In the genomic region with DNA sequence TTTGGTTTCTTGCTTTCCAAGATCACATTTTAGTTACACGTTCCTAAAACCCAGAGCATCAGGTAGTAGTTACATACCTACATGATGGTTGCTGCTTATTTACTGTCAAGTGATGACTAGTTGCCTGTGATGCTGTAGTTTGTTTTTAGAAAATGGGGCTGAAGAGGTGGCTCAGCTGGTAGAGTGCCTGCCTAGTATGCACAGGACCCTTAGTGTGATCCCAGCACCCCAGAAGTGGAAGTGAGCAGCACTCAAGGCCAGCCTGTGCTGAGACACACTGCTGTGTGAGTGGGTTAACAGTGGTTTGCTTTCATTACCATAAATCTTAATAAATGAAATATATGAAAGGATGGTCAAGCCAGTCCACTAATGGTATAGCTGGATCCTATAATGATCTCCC, we compare ENCODE assay signal across 27 mouse cellular contexts. TPM values are rescaled to one million over a fixed set of nuclear protein-coding genes. Genes with fewer than 3 reads are reported as not detected.
DNase-seq lines count a peak whose midpoint lies in the region; ATAC-seq and TF ChIP-seq lines count a peak whose summit lies in the region.
"Had no signal": no experiment of that assay in that cellular context is flagged by ENCODE, and none has a peak within 500 bp of the region (broad histone marks: within the 10 kb centered on the region; RNA-seq: fewer than 3 reads in every experiment).

No protein-coding gene starts in this region.

- no peak for TF ChIP-seq RAD21 in MEL (IDR thresholded peaks at IDR 0.05; ENCODE audit: low read depth, low read length)

- H3K9ac ChIP-seq in hindbrain, embryonic 11.5 days (ENCODE audit: low read depth, low read length): no peak overlapping the region
- H3K9ac ChIP-seq in hindbrain, embryonic 16.5 days (ENCODE audit: low read depth, low read length): no peak overlapping the region
- no peak overlapping the region for H3K9ac ChIP-seq in lung, embryonic 14.5 days
- H3K9ac ChIP-seq in MEL (ENCODE audit: control insufficient read depth, low read depth, low read length, poor library complexity, severe bottlenecking): no peak overlapping the region
- H3K9ac ChIP-seq in neural tube, embryonic 15.5 days (replicated peaks): no peak overlapping the region
- H3K9ac ChIP-seq: embryonic facial prominence, embryonic 12.5 days; liver, embryonic 13.5 days; neural tube, embryonic 13.5 days had no signal

- no peak for TF ChIP-seq EP300 in MEL (IDR thresholded peaks at IDR 0.05; ENCODE audit: low read depth in 1 of 2, low read length in 2 of 2)

- WGBS in hindbrain, embryonic 11.5 days: 95% methylated on average over 1 of the region's 1 CpGs
- 100% methylated on average over 1 of the region's 1 CpGs for WGBS in hindbrain, embryonic 16.5 days
- WGBS in lung, embryonic 14.5 days: 93% methylated on average over 1 of the region's 1 CpGs
- WGBS in neural tube, embryonic 15.5 days: 95% methylated on average over 1 of the region's 1 CpGs

- no peak; a peak in 1 of 4 replicates for TF ChIP-seq POLR2A in MEL (IDR thresholded peaks at IDR 0.05; ENCODE audit: control insufficient read depth in 1 of 2, insufficient read depth in 1 of 2, low read depth in 1 of 2, low read length in 2 of 2, poor library complexity in 1 of 2)

- no peak overlapping the region for H3K4me3 ChIP-seq in hindbrain, embryonic 11.5 days (ENCODE audit: low read depth, low read length)
- no peak overlapping the region for H3K4me3 ChIP-seq in hindbrain, embryonic 16.5 days (ENCODE audit: low read length)
- H3K4me3 ChIP-seq in lung, embryonic 14.5 days (ENCODE audit: low read depth, low read length): no peak overlapping the region
- no peak overlapping the region for H3K4me3 ChIP-seq in MEL (ENCODE audit: control insufficient read depth in 1 of 2, insufficient read depth in 1 of 2, low read depth in 2 of 2, low read length in 2 of 2)
- no peak overlapping the region for H3K4me3 ChIP-seq in neural tube, embryonic 15.5 days (replicated peaks)
- H3K4me3 ChIP-seq: embryonic facial prominence, embryonic 12.5 days; hindbrain, embryonic 10.5 days; liver, embryonic 13.5 days; midbrain, embryonic 10.5 days; neural tube, embryonic 13.5 days had no signal

- H3K36me3 ChIP-seq in hindbrain, embryonic 11.5 days (ENCODE audit: control insufficient read depth, insufficient read depth, low read length): no peaks in the 10 kb centered on the region
- peaks cover 14% of the 10 kb centered on the region for H3K36me3 ChIP-seq in hindbrain, embryonic 16.5 days (ENCODE audit: control insufficient read depth, insufficient read depth, low read length)
- H3K36me3 ChIP-seq in lung, embryonic 14.5 days (ENCODE audit: insufficient read depth): peaks cover 59% of the 10 kb centered on the region
- H3K36me3 ChIP-seq in MEL (ENCODE audit: control insufficient read depth in 1 of 2, insufficient read depth in 2 of 2, low read length in 2 of 2): peaks cover 11 to 29% of the 10 kb centered on the region in 2 experiments
- peaks cover 20% of the 10 kb centered on the region for H3K36me3 ChIP-seq in neural tube, embryonic 15.5 days

- DNase-seq in hindbrain, embryonic 11.5 days (ENCODE audit: low spot score): no peak
- DNase-seq in lung, embryonic 14.5 days: no peak
- DNase-seq in lung, postnatal 4 days: no peak
- no peak for DNase-seq in MEL (ENCODE audit: low read depth, low spot score)
- no peak for DNase-seq in right cerebral cortex, postnatal 36 days (ENCODE audit: low spot score in 2 of 2)
- DNase-seq: adrenal gland, adult 2 months; adrenal gland, postnatal 36 days; cerebellum, adult 18-20 months; gastrocnemius, postnatal 14 days; heart, postnatal 14 days; kidney, adult 2 months; kidney, postnatal 10 days; layer of hippocampus, postnatal 36 days; left cerebral cortex, postnatal 4 days; liver, embryonic 13.5 days; lung, adult 2 months; lung, postnatal 14 days; thymus, postnatal 4 days had no signal

- no peak overlapping the region for H3K4me2 ChIP-seq in hindbrain, embryonic 11.5 days (replicated peaks; ENCODE audit: low read depth, low read length)
- no peak overlapping the region for H3K4me2 ChIP-seq in hindbrain, embryonic 16.5 days (ENCODE audit: low read length)
- H3K4me2 ChIP-seq in lung, embryonic 14.5 days: no peak overlapping the region
- no peak overlapping the region for H3K4me2 ChIP-seq in neural tube, embryonic 15.5 days
- H3K4me2 ChIP-seq: embryonic facial prominence, embryonic 12.5 days; liver, embryonic 13.5 days; neural tube, embryonic 13.5 days had no signal

- no peaks in the 10 kb centered on the region for H3K27me3 ChIP-seq in hindbrain, embryonic 11.5 days (ENCODE audit: control insufficient read depth, insufficient read depth, low read length)
- H3K27me3 ChIP-seq in hindbrain, embryonic 16.5 days (replicated peaks; ENCODE audit: control insufficient read depth, insufficient read depth, low read length): no peaks in the 10 kb centered on the region
- no peaks in the 10 kb centered on the region for H3K27me3 ChIP-seq in lung, embryonic 14.5 days (ENCODE audit: insufficient read depth, low read length)
- H3K27me3 ChIP-seq in MEL (ENCODE audit: control insufficient read depth in 1 of 2, insufficient read depth in 2 of 2, low read length in 2 of 2): no peaks in the 10 kb centered on the region
- no peaks in the 10 kb centered on the region for H3K27me3 ChIP-seq in neural tube, embryonic 15.5 days (replicated peaks)
- H3K27me3 ChIP-seq: embryonic facial prominence, embryonic 12.5 days; liver, embryonic 13.5 days; neural tube, embryonic 13.5 days had no signal

- TF ChIP-seq CTCF in lung, embryonic 14.5 days (IDR thresholded peaks at IDR 0.05; ENCODE audit: low read depth): no peak
- no peak for TF ChIP-seq CTCF in MEL (IDR thresholded peaks at IDR 0.05 in 2 of 3, conservative IDR thresholded peaks at IDR 0.05 in 1 of 3; ENCODE audit: control insufficient read depth in 1 of 3, insufficient read depth in 1 of 3, low read depth in 2 of 3, low read length in 3 of 3, poor library complexity in 1 of 3, severe bottlenecking in 1 of 3)

- H3K27ac ChIP-seq in hindbrain, embryonic 11.5 days (ENCODE audit: low read depth, low read length): no peak overlapping the region
- H3K27ac ChIP-seq in hindbrain, embryonic 16.5 days (ENCODE audit: low read depth, low read length): no peak overlapping the region
- no peak overlapping the region for H3K27ac ChIP-seq in lung, embryonic 14.5 days (ENCODE audit: low read depth)
- H3K27ac ChIP-seq in MEL (ENCODE audit: control insufficient read depth, low read depth, low read length): no peak overlapping the region
- no peak overlapping the region for H3K27ac ChIP-seq in neural tube, embryonic 15.5 days (replicated peaks)
- H3K27ac ChIP-seq: embryonic facial prominence, embryonic 12.5 days; hindbrain, embryonic 10.5 days; liver, embryonic 13.5 days; midbrain, embryonic 10.5 days; neural tube, embryonic 13.5 days had no signal

- no peaks in the 10 kb centered on the region for H3K9me3 ChIP-seq in hindbrain, embryonic 11.5 days (ENCODE audit: control insufficient read depth, low read length)
- H3K9me3 ChIP-seq in hindbrain, embryonic 16.5 days (ENCODE audit: control insufficient read depth, low read length): no peaks in the 10 kb centered on the region
- H3K9me3 ChIP-seq in lung, embryonic 14.5 days (ENCODE audit: low read depth, low read length): no peaks in the 10 kb centered on the region
- no peaks in the 10 kb centered on the region for H3K9me3 ChIP-seq in MEL (replicated peaks; ENCODE audit: insufficient read depth, low read length)
- no peaks in the 10 kb centered on the region for H3K9me3 ChIP-seq in neural tube, embryonic 15.5 days (replicated peaks)
- H3K9me3 ChIP-seq: embryonic facial prominence, embryonic 12.5 days; hindbrain, embryonic 10.5 days; liver, embryonic 13.5 days; midbrain, embryonic 10.5 days; neural tube, embryonic 13.5 days had no signal

- H3K79me2 ChIP-seq in MEL (ENCODE audit: control insufficient read depth, insufficient read depth, low read length, poor library complexity): no peaks in the 10 kb centered on the region

- ATAC-seq in hindbrain, embryonic 11.5 days (ENCODE audit: low FRiP score): 0 out of 2 replicates have a peak, but pooled peaks have one; percentile 41
- ATAC-seq in hindbrain, embryonic 16.5 days: no peak
- peak; percentile 18; the same call in 1 of the 2 replicates for ATAC-seq in lung, embryonic 14.5 days (ENCODE audit: insufficient read depth)
- ATAC-seq in neural tube, embryonic 15.5 days (ENCODE audit: low FRiP score): 0 out of 2 replicates have a peak, but pooled peaks have one; percentile 59

- H3K4me1 ChIP-seq in hindbrain, embryonic 11.5 days (replicated peaks; ENCODE audit: control insufficient read depth, insufficient read depth, low read length): no peaks in the 10 kb centered on the region
- H3K4me1 ChIP-seq in hindbrain, embryonic 16.5 days (ENCODE audit: control insufficient read depth, insufficient read depth, low read depth, low read length): no peaks in the 10 kb centered on the region
- H3K4me1 ChIP-seq in lung, embryonic 14.5 days (ENCODE audit: insufficient read depth): no peaks in the 10 kb centered on the region
- no peaks in the 10 kb centered on the region for H3K4me1 ChIP-seq in MEL (ENCODE audit: control insufficient read depth in 1 of 2, insufficient read depth in 2 of 2, low read length in 2 of 2)
- no peaks in the 10 kb centered on the region for H3K4me1 ChIP-seq in neural tube, embryonic 15.5 days
- H3K4me1 ChIP-seq: embryonic facial prominence, embryonic 12.5 days; hindbrain, embryonic 10.5 days; liver, embryonic 13.5 days; midbrain, embryonic 10.5 days; neural tube, embryonic 13.5 days had no signal

RNA-seq across cellular contexts. Expression of gene Nexn, which starts 26.6 kb away (rescaled TPM):
- 5.4 and 6.1 TPM in 2 replicates for polyA plus RNA-seq in hindbrain, embryonic 11.5 days (2014; fragmentation: Nextera tagmentation; extraction: Ambion mirVana)
- polyA plus RNA-seq in hindbrain, embryonic 16.5 days (2015; fragmentation: Nextera tagmentation; extraction: Ambion mirVana): 1.7 and 2.4 TPM in 2 replicates
- polyA plus RNA-seq in lung, embryonic 14.5 days (2014; fragmentation: Nextera tagmentation; extraction: Ambion mirVana): 72.6 and 80.5 TPM in 2 replicates
- total RNA-seq in MEL (2012; rRNA removed): 0.19 TPM in 1 of 2 replicates, not detected in the other
- polyA plus RNA-seq in MEL (2012; ENCODE audit: insufficient read depth in 1 of 2, insufficient read length in 2 of 2, low read depth in 1 of 2, low replicate concordance in 2 of 2, missing spikeins in 1 of 2): under 1 TPM in 1 of 2 experiments, not detected in 1; 0.96 TPM
- polyA plus RNA-seq in neural tube, embryonic 15.5 days (2015; fragmentation: Nextera tagmentation; extraction: Ambion mirVana): 2.4 and 5.9 TPM in 2 replicates
- total RNA-seq: granulocyte monocyte progenitor cell, adult 5-6 weeks; megakaryocyte progenitor cell, adult 5-6 weeks; monocyte, adult 5-6 weeks had no signal
- polyA plus RNA-seq: adrenal gland, adult 2 months had no signal

RNA-seq across cellular contexts. Expression of gene Fubp1, which starts 29.4 kb away (rescaled TPM):
- 424 and 450 TPM in 2 replicates for polyA plus RNA-seq in hindbrain, embryonic 11.5 days (2014; fragmentation: Nextera tagmentation; extraction: Ambion mirVana)
- polyA plus RNA-seq in hindbrain, embryonic 16.5 days (2015; fragmentation: Nextera tagmentation; extraction: Ambion mirVana): 168 and 188 TPM in 2 replicates
- 300 and 305 TPM in 2 replicates for polyA plus RNA-seq in lung, embryonic 14.5 days (2014; fragmentation: Nextera tagmentation; extraction: Ambion mirVana)
- total RNA-seq in MEL (2012; rRNA removed): 202 and 251 TPM in 2 replicates
- polyA plus RNA-seq in MEL (2012; ENCODE audit: insufficient read depth in 1 of 2, insufficient read length in 2 of 2, low read depth in 1 of 2, low replicate concordance in 2 of 2, missing spikeins in 1 of 2): 100 to 1,000 TPM in 1 of 2 experiments, not detected in 1; 196 TPM
- polyA plus RNA-seq in neural tube, embryonic 15.5 days (2015; fragmentation: Nextera tagmentation; extraction: Ambion mirVana): 184 and 185 TPM in 2 replicates

RNA-seq across cellular contexts. Expression of gene Dnajb4, which starts 29.5 kb away (rescaled TPM):
- polyA plus RNA-seq in hindbrain, embryonic 11.5 days (2014; fragmentation: Nextera tagmentation; extraction: Ambion mirVana): 28.9 and 29.1 TPM in 2 replicates
- polyA plus RNA-seq in hindbrain, embryonic 16.5 days (2015; fragmentation: Nextera tagmentation; extraction: Ambion mirVana): 45.7 and 49.5 TPM in 2 replicates
- polyA plus RNA-seq in lung, embryonic 14.5 days (2014; fragmentation: Nextera tagmentation; extraction: Ambion mirVana): 33.7 and 36.8 TPM in 2 replicates
- 13.3 and 14.6 TPM in 2 replicates for total RNA-seq in MEL (2012; rRNA removed)
- polyA plus RNA-seq in MEL (2012; ENCODE audit: insufficient read depth in 1 of 2, insufficient read length in 2 of 2, low read depth in 1 of 2, low replicate concordance in 2 of 2, missing spikeins in 1 of 2): 10 to 100 TPM in 1 of 2 experiments, not detected in 1; 10.7 TPM
- 45.6 and 48.7 TPM in 2 replicates for polyA plus RNA-seq in neural tube, embryonic 15.5 days (2015; fragmentation: Nextera tagmentation; extraction: Ambion mirVana)

Comparison
In these comparisons a context has a peak if more than half of its experiments do, and no peak if none do; other contexts are left out.
1. RNA of gene Nexn, which starts 26.6 kb away (polyA plus RNA-seq): 72.6 to 80.5 TPM in lung, embryonic 14.5 days; 5.4 to 6.1 TPM in hindbrain, embryonic 11.5 days, 2.4 to 5.9 TPM in neural tube, embryonic 15.5 days, 1.7 to 2.4 TPM in hindbrain, embryonic 16.5 days and 0.96 TPM in MEL; every median in the first group is over 10 times any median in the second.